Mouse (Mus musculus) lung, adult 2 months (tissue): ENCODE results near the gene Grk5. TPM values are rescaled to one million over a fixed set of nuclear protein-coding genes. Genes with fewer than 3 reads are reported as not detected.

Experiments
- DNase-seq: peaks from one replicate; pipeline ENCODE4 v3.0.0; 2022
- H3K4me1 ChIP-seq: fragments of 200-500 bp; 2 replicates; pipeline ENCODE4 v1.6.1; 2011; ENCODE audit warnings: low read length; ENCODE audit not compliant: control insufficient read depth, insufficient read depth
- H3K4me3 ChIP-seq: fragments of 200-500 bp; replicated peaks from 2 replicates; pipeline ENCODE3; 2011; ENCODE audit warnings: low read depth, mild to moderate bottlenecking, control low read depth, low read length; ENCODE audit errors: extremely low read depth
- CTCF ChIP-seq: fragments of 200-500 bp; IDR thresholded peaks from 2 replicates; pipeline ENCODE4 v1.5.1; 2011; ENCODE audit warnings: mild to moderate bottlenecking, low read length, control low read depth; ENCODE audit not compliant: insufficient read depth
- POLR2A ChIP-seq: fragments of 200-500 bp; IDR thresholded peaks from 2 replicates; pipeline ENCODE4 v1.6.1; 2011; ENCODE audit warnings: low read depth, mild to moderate bottlenecking, control low read depth, low read length, borderline replicate concordance; ENCODE audit errors: extremely low read depth
- WGBS: fragments of 180-500 bp; shearing (Covaris S2); methylation state at CpG from one replicate; pipeline ENCODE4 v1.1.7; 2018; 5-methylcytosine and 5-hydroxymethylcytosine counted together
- polyA plus RNA-seq: library from polyadenylated mRNA; depleted of rRNA; stranded (reverse); fragments of >200 nt; gene quantifications from 2 replicates; pipeline ENCODE4 v1.2.3, GENCODE M21; 2012

The Grk5 gene
- polyA plus RNA-seq, 1 experiment = 10.8 TPM

DNA sequence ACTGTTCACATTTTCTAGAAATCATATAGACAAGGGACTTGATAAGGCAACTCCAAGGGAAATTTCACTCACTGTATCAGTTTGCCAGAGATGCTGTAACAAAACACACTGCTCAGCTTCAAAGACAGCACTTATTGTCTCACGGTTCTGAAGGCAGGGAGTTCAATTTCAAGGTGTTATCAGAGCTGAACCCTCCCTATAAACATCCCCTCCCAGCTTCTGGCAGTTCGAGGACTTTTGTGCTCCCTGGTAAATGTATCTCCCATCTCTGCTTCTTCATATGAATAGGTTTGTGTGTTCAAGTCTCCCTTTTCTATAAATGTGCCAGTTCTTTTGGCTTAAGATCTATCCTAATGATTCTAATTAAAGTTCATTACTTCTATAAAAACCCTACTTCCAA lies 105.3 kb downstream of the Grk5 start:
- no peak for DNase-seq
- H3K4me3 ChIP-seq = no peak overlapping the region
- 47% methylated on average over 2 of the region's 2 CpGs for WGBS
- no peaks in the 10 kb centered on the region for H3K4me1 ChIP-seq
- TF ChIP-seq POLR2A = no peak
- no peak for TF ChIP-seq CTCF

DNA sequence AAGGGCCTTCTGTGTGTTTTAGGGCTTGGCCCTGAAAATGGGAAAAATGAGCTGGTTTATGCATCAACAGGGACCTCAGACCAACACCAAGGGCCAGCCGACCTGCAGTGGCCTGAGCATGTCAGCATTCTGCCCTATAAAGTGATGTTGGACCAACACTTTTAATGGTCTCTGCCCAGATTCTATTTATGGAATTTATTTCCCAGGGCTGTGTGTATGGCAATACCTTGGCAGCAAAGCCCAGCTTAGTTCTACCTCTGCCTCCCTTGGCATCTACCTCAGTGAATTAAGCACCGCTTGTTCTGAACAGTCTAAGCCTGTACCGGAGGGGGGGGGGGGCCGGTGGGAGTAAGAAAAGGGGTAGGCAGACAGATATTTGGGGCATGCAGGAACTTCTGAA lies 108.2 kb downstream of the Grk5 start:
- H3K4me3 ChIP-seq = no peak overlapping the region
- 71% methylated on average over 4 of the region's 4 CpGs for WGBS
- no peak for TF ChIP-seq POLR2A
- DNase-seq = no peak
- no peaks in the 10 kb centered on the region for H3K4me1 ChIP-seq

DNA sequence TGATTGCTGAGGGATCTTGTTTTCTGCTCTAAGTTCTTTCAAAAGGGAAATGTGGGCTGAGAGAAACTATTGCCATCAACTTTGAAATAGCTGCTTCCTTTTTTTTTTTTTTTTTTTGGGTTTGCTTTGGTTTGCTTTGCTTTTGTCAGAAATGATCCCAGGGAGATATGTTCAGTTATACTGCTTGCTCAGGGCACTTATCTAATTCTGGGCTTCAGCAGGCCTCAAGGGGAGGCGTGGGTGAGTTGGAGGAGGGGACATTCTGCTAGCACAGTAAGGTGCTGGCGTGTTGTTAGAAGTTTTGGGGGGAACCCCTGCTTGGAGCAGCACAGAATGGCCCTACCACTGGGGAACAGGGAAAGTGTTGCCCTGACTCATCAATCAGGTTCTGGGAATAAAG lies 110.1 kb downstream of the Grk5 start:
- TF ChIP-seq CTCF (no peak), POLR2A (no peak)
- 77% methylated on average over 2 of the region's 2 CpGs for WGBS
- Histone ChIP-seq H3K4me3 (no peak overlapping the region), H3K4me1 (no peaks in the 10 kb centered on the region; the same call in 1 of the 2 replicates)
- DNase-seq = no peak

DNA sequence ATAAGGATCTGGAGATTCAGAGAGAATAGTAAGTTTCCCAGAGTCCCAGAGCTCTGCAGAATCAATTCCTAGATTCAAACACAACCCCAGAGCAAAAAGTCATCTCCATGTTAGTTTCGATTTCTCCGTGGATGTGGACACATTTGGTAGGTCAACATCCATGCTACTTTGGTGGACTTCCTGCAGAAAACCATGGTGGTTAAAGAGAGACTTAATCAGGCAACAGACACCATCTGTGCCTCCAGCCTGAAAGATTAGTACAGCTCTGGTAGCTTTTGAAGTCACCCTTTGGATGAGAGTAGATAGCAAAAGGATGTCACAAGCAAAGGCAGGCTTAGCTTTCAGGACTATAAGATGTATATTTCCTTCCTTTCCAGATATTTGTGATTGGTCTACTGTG lies 111.4 kb downstream of the Grk5 start:
- no peak for TF ChIP-seq POLR2A
- no peak for TF ChIP-seq CTCF
- no peaks in the 10 kb centered on the region; the same call in 1 of the 2 replicates for H3K4me1 ChIP-seq
- WGBS = 91% methylated on average over 2 of the region's 2 CpGs

DNA sequence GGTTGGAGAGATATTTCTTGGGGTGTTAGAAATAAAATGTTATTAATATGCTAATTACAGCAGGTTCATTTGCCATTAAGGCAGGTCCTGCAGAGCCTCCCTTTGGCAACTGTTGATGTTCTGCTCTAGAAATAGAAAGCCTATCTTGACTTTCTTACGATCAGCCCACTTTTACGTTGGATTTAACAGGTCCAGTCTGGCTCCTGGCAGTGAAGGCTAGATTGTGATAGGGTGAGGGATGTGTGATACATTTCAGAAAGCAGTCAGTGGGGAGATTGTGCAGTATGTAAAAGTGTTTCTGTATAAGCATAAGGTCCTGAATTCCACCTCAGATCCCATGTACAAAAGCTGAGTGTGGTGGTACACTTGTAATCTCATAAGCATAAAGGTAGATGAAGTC lies 119.7 kb downstream of the Grk5 start:
- H3K4me3 ChIP-seq = no peak overlapping the region
- no peak for DNase-seq
- TF ChIP-seq POLR2A (no peak), CTCF (no peak)
- WGBS = 75% methylated on average over 2 of the region's 2 CpGs
- no peaks in the 10 kb centered on the region; the same call in 1 of the 2 replicates for H3K4me1 ChIP-seq

More for the DNA sequence above, 111.4 kb downstream of the Grk5 start:
- no peak for DNase-seq
- H3K4me3 ChIP-seq = no peak overlapping the region

DNA sequence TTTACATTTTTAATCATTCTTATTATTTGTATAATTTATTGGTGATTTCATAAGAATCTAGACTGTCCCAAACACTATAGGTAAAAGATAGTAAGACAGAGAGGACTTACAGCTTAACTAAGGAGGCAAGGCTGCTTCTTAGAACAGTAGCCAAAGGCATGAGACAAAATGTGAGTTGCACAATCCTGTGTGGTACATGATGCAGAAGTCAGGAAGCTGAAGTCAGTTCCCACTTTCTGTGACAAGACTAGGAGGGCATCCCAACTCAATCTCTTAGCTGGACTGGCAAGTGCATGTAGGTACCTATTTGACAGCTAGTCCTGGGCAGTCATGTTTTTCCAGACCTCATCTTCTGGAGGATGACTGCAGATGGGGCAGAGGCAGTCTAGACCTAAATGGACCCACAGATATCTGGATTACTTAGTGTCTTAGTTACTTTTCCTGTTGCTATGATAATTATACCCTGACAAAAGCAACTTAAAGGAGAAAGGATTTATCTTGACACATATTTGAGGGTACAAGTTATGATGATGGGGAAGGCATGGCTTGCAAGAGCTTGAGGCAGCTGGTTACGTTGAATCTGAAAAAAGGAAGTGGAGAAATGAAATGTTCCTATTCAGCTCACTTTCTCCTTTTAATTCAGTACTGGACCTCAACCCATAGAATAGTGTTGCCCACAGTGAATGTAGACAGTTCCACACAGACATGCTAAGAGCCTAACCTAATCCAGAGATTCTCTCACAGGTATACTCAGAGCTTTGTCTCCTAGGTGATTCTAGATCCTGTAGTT lies 128.1 kb downstream of the Grk5 start:
- 79% methylated on average over 1 of the region's 1 CpGs for WGBS
- no peak overlapping the region for H3K4me3 ChIP-seq
- TF ChIP-seq POLR2A = no peak
- TF ChIP-seq CTCF = no peak
- DNase-seq = no peak
- H3K4me1 ChIP-seq = peaks cover 9% of the 10 kb centered on the region

DNA sequence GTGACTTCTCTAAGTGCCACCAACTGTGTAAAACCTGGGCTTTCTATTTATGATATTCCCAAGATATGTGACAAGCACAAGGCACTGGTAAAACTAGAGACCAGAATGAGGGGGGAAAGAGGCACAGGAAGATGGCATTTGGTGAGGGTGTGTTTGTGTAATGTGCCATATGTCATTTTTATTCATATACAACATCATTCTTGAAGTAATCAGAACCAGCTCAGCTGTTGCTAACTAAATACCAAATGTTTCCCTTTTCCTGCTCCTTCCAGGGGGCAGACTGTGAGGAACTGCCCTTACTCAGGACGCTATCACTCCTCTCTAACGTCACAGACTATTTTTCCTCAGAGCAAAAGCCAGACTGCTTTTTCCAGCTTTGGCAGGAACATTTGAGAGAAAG lies 132.0 kb downstream of the Grk5 start:
- 28% methylated on average over 2 of the region's 2 CpGs for WGBS
- H3K4me1 ChIP-seq = peaks cover 10% of the 10 kb centered on the region
- no peak for DNase-seq
- TF ChIP-seq CTCF (no peak), POLR2A (no peak)
- H3K4me3 ChIP-seq = no peak overlapping the region

DNA sequence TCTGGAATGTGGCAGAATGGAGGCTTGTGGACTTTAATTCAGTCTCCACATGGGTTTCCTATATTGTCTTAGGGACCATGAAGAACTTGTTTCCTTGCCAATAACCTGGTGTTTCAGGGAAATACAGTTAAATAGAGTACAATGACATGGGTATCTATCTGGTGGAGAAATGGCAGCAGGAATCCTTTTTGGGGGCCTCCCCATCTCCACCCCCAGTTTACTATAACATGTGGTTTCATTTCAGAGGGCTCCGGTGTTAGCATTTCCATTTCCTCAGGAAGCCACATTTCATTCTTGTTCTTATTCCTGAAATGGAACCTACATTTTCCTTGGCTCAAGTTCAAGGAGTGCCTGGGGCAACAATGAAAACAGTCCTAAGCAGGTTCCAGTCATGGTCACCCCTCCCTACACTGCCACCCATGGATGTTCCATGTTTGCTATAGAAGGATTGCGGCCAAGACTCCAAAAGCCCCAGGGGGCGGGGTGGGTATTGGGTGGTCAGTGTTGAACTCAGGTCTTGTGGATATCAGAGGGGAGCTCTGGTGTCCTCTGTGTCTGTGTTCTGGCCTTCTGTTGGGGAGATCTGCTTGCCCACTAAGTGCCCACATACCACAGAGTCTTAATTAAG lies 132.5 kb downstream of the Grk5 start:
- WGBS = 52% methylated on average over 3 of the region's 3 CpGs
- TF ChIP-seq POLR2A (no peak), CTCF (no peak)
- no peak overlapping the region for H3K4me3 ChIP-seq
- no peak for DNase-seq
- peaks cover 10% of the 10 kb centered on the region for H3K4me1 ChIP-seq

DNA sequence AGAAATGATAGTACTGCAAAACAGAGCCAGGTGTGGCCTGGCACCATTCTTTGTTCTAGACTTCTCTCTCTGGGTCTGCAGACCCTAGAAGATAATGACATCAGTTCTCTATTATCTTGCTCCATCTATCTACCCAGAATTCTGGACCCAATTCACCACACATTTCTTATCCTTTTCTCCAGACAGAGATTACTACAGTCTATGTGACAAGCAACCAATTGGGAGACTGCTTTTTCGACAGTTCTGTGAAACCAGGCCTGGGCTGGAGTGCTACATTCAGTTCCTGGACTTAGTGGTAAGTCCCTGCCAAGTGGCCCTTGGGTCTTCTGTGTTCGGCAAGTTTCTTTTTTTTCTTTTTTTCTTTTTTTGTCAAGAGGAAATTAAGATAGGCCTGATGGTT lies 142.0 kb downstream of the Grk5 start:
- no peak for DNase-seq
- H3K4me3 ChIP-seq = no peak overlapping the region
- 53% methylated on average over 2 of the region's 2 CpGs for WGBS
- H3K4me1 ChIP-seq = no peaks in the 10 kb centered on the region; the same call in 1 of the 2 replicates
- TF ChIP-seq POLR2A (no peak), CTCF (no peak)

DNA sequence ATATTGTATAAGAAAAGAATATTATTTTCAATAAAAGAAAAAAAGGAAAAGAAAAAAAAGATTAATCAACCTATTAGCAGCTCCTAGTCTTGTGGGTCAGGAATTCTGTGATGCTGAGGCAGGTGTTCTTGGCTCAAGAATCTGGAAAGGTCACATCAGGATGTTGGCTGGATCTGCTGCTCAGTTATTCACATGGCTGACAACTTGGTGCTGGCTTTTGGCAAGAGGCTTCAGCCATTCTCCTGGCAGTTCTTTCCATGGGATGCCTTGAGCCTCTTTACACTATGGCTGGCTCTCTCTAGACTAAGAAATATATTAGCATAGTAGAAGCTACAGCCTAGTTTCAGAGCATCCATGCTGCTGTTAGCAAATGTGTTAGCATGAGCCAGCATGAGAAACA lies 149.6 kb downstream of the Grk5 start:
- TF ChIP-seq POLR2A (no peak), CTCF (no peak)
- H3K4me1 ChIP-seq = peaks cover 5% of the 10 kb centered on the region; the same call in 1 of the 2 replicates
- DNase-seq = no peak
- no peak overlapping the region for H3K4me3 ChIP-seq

DNA sequence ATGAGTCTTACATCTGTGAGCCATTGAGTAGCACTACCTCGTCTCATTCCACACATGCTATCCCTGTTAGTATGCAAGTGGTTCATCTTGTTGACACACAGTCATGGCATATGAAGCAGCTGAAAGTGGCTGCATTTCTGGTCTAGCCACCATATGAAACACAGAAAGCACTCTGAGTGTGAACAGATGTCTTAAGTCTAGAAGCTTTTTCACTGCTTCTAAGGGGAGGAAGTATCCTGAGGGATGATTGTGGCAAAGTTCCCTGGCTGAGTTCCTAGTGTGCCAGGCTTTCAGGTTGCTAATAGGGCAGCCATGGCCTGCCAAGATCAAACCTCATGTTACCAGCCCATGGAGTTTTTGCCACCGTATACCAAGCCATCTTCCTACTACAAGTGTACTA lies 159.1 kb downstream of the Grk5 start:
- DNase-seq = no peak
- 73% methylated on average over 2 of the region's 2 CpGs for WGBS
- Histone ChIP-seq H3K4me3 (no peak overlapping the region), H3K4me1 (peaks cover 8% of the 10 kb centered on the region)
- TF ChIP-seq CTCF (no peak), POLR2A (no peak)
